Mouse (Mus musculus): ENCODE data around the gene Lrrc4b. TPM values are rescaled to one million over a fixed set of nuclear protein-coding genes. Genes with fewer than 3 reads are reported as not detected.

Gene Lrrc4b
- polyA plus RNA-seq, 1 experiment from 2014 or later, result 0.36 TPM

GRCm38 (mm10) chr7:44411144-44411543 is 17.7 kb upstream of the Lrrc4b start:
- ATAC-seq (ENCODE audit: low FRiP score, low TSS enrichment), result no peak
- H3K9me3 ChIP-seq (ENCODE audit: control insufficient read depth, low read length), result no peaks in the 10 kb centered on the region
- no peaks in the 10 kb centered on the region for H3K4me1 ChIP-seq (replicated peaks; ENCODE audit: control insufficient read depth, insufficient read depth)
- TF ChIP-seq CTCF (IDR thresholded peaks at IDR 0.05; ENCODE audit: low read depth), result no peak
- no peak for TF ChIP-seq EP300 (optimal IDR thresholded peaks at IDR 0.05)
- no peaks in the 10 kb centered on the region for H3K27me3 ChIP-seq (ENCODE audit: control insufficient read depth, insufficient read depth, low read length)
- H3K9ac ChIP-seq (ENCODE audit: low read length), result no peak overlapping the region
- no peak overlapping the region for H3K27ac ChIP-seq (replicated peaks)
- H3K36me3 ChIP-seq (ENCODE audit: control insufficient read depth, insufficient read depth, low read length), result no peaks in the 10 kb centered on the region
- H3K4me3 ChIP-seq (ENCODE audit: low read depth, low read length), result no peak overlapping the region
- DNase-seq (ENCODE audit: low spot score), result no peak
- H3K4me2 ChIP-seq (replicated peaks; ENCODE audit: low read depth), result no peak overlapping the region
- WGBS, result 80% methylated on average over 4 of the region's 4 CpGs

GRCm38 (mm10) chr7:44413307-44413706 is 15.5 kb upstream of the Lrrc4b start:
- Histone ChIP-seq H3K9me3 (ENCODE audit: control insufficient read depth, low read length) (no peaks in the 10 kb centered on the region), H3K4me3 (ENCODE audit: low read depth, low read length) (no peak overlapping the region), H3K4me2 (replicated peaks; ENCODE audit: low read depth) (no peak overlapping the region), H3K36me3 (ENCODE audit: control insufficient read depth, insufficient read depth, low read length) (no peaks in the 10 kb centered on the region), H3K4me1 (replicated peaks; ENCODE audit: control insufficient read depth, insufficient read depth) (no peaks in the 10 kb centered on the region), H3K27ac (replicated peaks) (no peak overlapping the region), H3K27me3 (ENCODE audit: control insufficient read depth, insufficient read depth, low read length) (no peaks in the 10 kb centered on the region), H3K9ac (ENCODE audit: low read length) (no peak overlapping the region)
- DNase-seq (ENCODE audit: low spot score) (no peak), ATAC-seq (ENCODE audit: low FRiP score, low TSS enrichment) (no peak)
- WGBS, result 74% methylated on average over 6 of the region's 6 CpGs
- TF ChIP-seq CTCF (IDR thresholded peaks at IDR 0.05; ENCODE audit: low read depth) (no peak), EP300 (optimal IDR thresholded peaks at IDR 0.05) (no peak)

- H3K4me2 ChIP-seq (replicated peaks; ENCODE audit: low read depth), result no peak overlapping the region
- H3K4me3 ChIP-seq (ENCODE audit: low read depth, low read length), result no peak overlapping the region
- 13% methylated on average over 8 of the region's 8 CpGs for WGBS
- TF ChIP-seq CTCF (IDR thresholded peaks at IDR 0.05; ENCODE audit: low read depth), result no peak
- TF ChIP-seq EP300 (optimal IDR thresholded peaks at IDR 0.05), result no peak
- H3K36me3 ChIP-seq (ENCODE audit: control insufficient read depth, insufficient read depth, low read length), result no peaks in the 10 kb centered on the region
- no peak overlapping the region for H3K27ac ChIP-seq (replicated peaks)
- no peaks in the 10 kb centered on the region for H3K9me3 ChIP-seq (ENCODE audit: control insufficient read depth, low read length)
- DNase-seq (ENCODE audit: low spot score), result no peak
- H3K4me1 ChIP-seq (replicated peaks; ENCODE audit: control insufficient read depth, insufficient read depth), result no peaks in the 10 kb centered on the region
- ATAC-seq (ENCODE audit: low FRiP score, low TSS enrichment), result no peak
- H3K27me3 ChIP-seq (ENCODE audit: control insufficient read depth, insufficient read depth, low read length), result peaks cover 8% of the 10 kb centered on the region; the same call in 1 of the 2 replicates
- H3K9ac ChIP-seq (ENCODE audit: low read length), result no peak overlapping the region
Measured at GRCm38 (mm10) chr7:44427666-44428065, 1.2 kb upstream of the Lrrc4b start.

GRCm38 (mm10) chr7:44428171-44428950 is 457 bp upstream of the Lrrc4b start:
- no peak overlapping the region for H3K27ac ChIP-seq (replicated peaks)
- H3K4me1 ChIP-seq (replicated peaks; ENCODE audit: control insufficient read depth, insufficient read depth), result no peaks in the 10 kb centered on the region
- peak overlapping the region; percentile 41; the same call in 1 of the 2 replicates for H3K9ac ChIP-seq (ENCODE audit: low read length)
- H3K4me2 ChIP-seq (replicated peaks; ENCODE audit: low read depth), result peak overlapping the region; percentile 57; the same call in 1 of the 2 replicates
- ATAC-seq (ENCODE audit: low FRiP score, low TSS enrichment), result no peak
- peaks cover 8% of the 10 kb centered on the region; the same call in 1 of the 2 replicates for H3K27me3 ChIP-seq (ENCODE audit: control insufficient read depth, insufficient read depth, low read length)
- no peaks in the 10 kb centered on the region for H3K36me3 ChIP-seq (ENCODE audit: control insufficient read depth, insufficient read depth, low read length)
- DNase-seq (ENCODE audit: low spot score), result no peak
- WGBS, result 3% methylated on average over 17 of the region's 38 CpGs
- H3K4me3 ChIP-seq (ENCODE audit: low read depth, low read length), result no peak overlapping the region; the same call in 1 of the 2 replicates
- H3K9me3 ChIP-seq (ENCODE audit: control insufficient read depth, low read length), result no peaks in the 10 kb centered on the region
- TF ChIP-seq CTCF (IDR thresholded peaks at IDR 0.05; ENCODE audit: low read depth) (no peak), EP300 (optimal IDR thresholded peaks at IDR 0.05) (no peak)

GRCm38 (mm10) chr7:44429534-44430488 is 993 bp downstream of the Lrrc4b start:
- Histone ChIP-seq H3K4me2 (replicated peaks; ENCODE audit: low read depth) (peak overlapping the region; percentile 57), H3K4me3 (ENCODE audit: low read depth, low read length) (peak overlapping the region; percentile 35), H3K27me3 (ENCODE audit: control insufficient read depth, insufficient read depth, low read length) (peaks cover 8% of the 10 kb centered on the region; the same call in 1 of the 2 replicates), H3K4me1 (replicated peaks; ENCODE audit: control insufficient read depth, insufficient read depth) (no peaks in the 10 kb centered on the region), H3K9me3 (ENCODE audit: control insufficient read depth, low read length) (no peaks in the 10 kb centered on the region), H3K27ac (replicated peaks) (no peak overlapping the region), H3K36me3 (ENCODE audit: control insufficient read depth, insufficient read depth, low read length) (no peaks in the 10 kb centered on the region), H3K9ac (ENCODE audit: low read length) (no peak overlapping the region)
- TF ChIP-seq EP300 (optimal IDR thresholded peaks at IDR 0.05) (no peak), CTCF (IDR thresholded peaks at IDR 0.05; ENCODE audit: low read depth) (no peak)
- 6% methylated on average over 30 of the region's 32 CpGs for WGBS
- ATAC-seq (ENCODE audit: low FRiP score, low TSS enrichment) (no peak), DNase-seq (ENCODE audit: low spot score) (no peak)
